Mouse (Mus musculus) cortical plate, adult 2 months (tissue): ENCODE results near the gene Rab25. TPM values are rescaled to one million over a fixed set of nuclear protein-coding genes. Genes with fewer than 3 reads are reported as not detected.

ENCODE experiments used
- H3K27ac ChIP-seq: fragments of 200-500 bp; 2 replicates; pipeline ENCODE4 v1.5.1; 2012; ENCODE audit warnings: low read length, control low read depth, inconsistent platforms; ENCODE audit not compliant: insufficient read depth
- H3K4me1 ChIP-seq: fragments of 200-500 bp; 2 replicates; pipeline ENCODE4 v1.6.1; 2011; ENCODE audit warnings: low read length; ENCODE audit not compliant: control insufficient read depth, insufficient read depth
- H3K4me3 ChIP-seq: fragments of 200-500 bp; 2 replicates; pipeline ENCODE4 v1.5.1; 2011; ENCODE audit warnings: mild to moderate bottlenecking, low read length, control low read depth; ENCODE audit not compliant: insufficient read depth
- CTCF ChIP-seq: fragments of 200-500 bp; IDR thresholded peaks from 2 replicates; pipeline ENCODE4 v1.5.1; 2011; ENCODE audit warnings: mild to moderate bottlenecking, control low read depth, low read length; ENCODE audit not compliant: insufficient read depth; ENCODE audit errors: extremely low read depth
- POLR2A ChIP-seq: fragments of 200-500 bp; IDR thresholded peaks from 2 replicates; pipeline ENCODE4 v1.6.1; 2011; ENCODE audit warnings: mild to moderate bottlenecking, low read length, control low read depth; ENCODE audit not compliant: insufficient read depth; ENCODE audit errors: extremely low read depth
- polyA plus RNA-seq: library from polyadenylated mRNA; depleted of rRNA; stranded (reverse); fragments of >200 nt; gene quantifications from 2 replicates; pipeline ENCODE4 v1.2.3, GENCODE M21; 2012

The Rab25 gene
- polyA plus RNA-seq, 1 experiment = 0.13 TPM

GRCm38 (mm10) chr3:88535527-88535926, 12.6 kb downstream of the Rab25 start:
- Histone ChIP-seq H3K27ac (no peak overlapping the region), H3K4me1 (no peaks in the 10 kb centered on the region; the same call in 1 of the 2 replicates)

DNA sequence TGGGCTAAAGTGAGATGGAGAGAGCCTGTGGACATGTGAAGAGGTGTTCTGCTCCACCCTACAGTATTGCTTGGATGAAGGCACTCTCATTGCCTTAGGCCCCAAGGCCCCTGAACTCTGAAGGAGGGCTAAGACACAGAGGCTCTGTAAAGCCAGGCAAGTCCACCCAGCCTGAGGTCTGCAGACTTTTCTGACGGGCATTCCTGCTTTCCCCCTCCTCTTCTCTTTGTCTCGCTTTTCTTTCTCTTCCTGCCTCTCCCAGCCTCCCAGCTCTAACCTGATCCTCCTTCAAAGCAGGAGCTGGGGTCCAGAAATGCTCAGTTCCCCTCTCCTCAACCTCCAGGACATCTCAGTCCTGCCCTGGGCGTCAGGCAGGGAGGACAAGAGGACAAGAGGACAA, 13.1 kb downstream of the Rab25 start:
- TF ChIP-seq CTCF = no peak
- TF ChIP-seq POLR2A = no peak
- Histone ChIP-seq H3K27ac (no peak overlapping the region), H3K4me3 (no peak overlapping the region), H3K4me1 (no peaks in the 10 kb centered on the region; the same call in 1 of the 2 replicates)

More at GRCm38 (mm10) chr3:88535527-88535926, 12.6 kb downstream of the Rab25 start:
- no peak overlapping the region; the same call in 1 of the 2 replicates for H3K4me3 ChIP-seq
- no peak for TF ChIP-seq POLR2A
- no peak for TF ChIP-seq CTCF

DNA sequence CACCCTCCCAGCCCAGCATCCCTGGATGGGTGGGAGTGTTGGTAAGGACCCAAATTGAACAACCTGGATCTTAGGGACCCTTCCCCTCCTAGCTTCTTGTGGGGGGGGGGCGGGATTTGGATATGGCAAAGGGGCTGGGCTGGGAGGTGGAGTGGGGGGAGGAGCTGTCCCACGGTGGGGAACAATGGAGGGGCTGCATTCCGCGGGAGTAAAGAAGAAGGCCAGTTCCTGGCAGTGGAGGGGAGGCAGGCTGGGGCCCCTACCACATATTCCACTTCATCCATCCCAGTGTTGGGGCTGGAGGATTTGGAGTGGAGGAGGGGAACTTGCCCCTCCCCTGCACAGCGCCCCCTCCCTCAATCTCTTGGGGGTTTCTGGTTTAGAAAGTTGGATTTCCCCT, 14.4 kb downstream of the Rab25 start:
- H3K27ac ChIP-seq = no peak overlapping the region
- H3K4me1 ChIP-seq = peaks cover 2% of the 10 kb centered on the region; the same call in 1 of the 2 replicates
- TF ChIP-seq CTCF (no peak), POLR2A (no peak)
- H3K4me3 ChIP-seq = no peak overlapping the region

DNA sequence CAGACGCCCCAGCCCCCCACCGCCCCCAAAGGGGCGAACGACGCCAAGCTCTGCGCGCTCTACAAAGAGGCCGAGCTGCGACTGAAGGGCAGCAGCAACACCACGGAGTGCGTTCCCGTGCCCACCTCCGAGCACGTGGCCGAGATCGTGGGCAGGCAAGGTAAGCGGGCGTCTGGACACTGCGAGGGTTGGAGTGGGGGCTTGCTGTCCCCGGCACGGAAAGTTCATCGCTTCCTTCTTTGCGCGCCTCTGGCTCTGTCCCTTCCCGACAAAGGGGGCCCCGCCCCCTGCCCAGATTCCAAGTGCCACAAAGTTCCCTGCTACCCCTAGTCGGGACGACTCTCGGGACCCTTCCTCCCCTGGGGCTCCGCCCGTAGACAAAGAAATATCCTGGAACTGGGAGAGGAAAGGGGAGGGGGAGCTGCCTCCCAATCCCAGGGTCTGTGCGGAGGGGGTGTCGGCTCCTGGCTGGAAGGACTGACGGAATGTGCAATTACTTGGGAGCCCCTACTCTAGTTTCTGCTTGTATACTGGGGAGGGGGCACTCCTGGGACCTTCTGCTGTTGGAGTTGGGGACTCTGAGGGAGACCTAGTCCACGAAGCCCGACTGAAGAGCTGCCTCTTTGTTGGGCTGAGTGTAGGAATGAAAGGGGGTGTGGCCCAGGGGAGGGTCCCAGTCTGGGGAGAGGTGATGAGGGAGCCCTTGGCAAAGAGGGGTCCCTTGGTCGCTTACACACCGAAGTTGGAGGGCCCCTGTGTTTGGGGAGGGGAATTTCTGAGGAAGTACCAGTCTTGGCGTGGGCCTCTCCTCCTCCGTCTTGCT, 15.2 kb downstream of the Rab25 start:
- Histone ChIP-seq H3K4me1 (peaks cover 2% of the 10 kb centered on the region; the same call in 1 of the 2 replicates), H3K27ac (no peak overlapping the region), H3K4me3 (peak overlapping the region; percentile 49)
- TF ChIP-seq CTCF = no peak
- no peak for TF ChIP-seq POLR2A

DNA sequence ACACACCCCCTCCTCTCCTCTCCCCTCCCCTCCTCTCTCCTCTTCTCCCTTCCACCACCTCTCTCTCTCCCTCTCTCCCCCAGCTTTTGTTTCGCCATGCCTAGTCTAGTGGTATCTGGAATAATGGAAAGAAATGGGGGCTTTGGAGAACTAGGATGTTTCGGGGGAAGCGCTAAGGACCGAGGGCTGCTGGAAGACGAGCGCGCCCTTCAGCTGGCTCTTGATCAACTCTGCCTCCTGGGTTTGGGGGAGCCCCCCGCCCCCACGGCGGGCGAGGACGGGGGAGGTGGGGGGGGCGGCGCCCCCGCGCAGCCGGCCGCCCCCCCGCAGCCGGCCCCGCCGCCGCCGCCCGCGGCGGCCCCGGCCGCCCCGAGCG, 15.8 kb downstream of the Rab25 start, which contains the start of gene Mex3a:
TSS of gene Mex3a (plus strand) at position 97 of the 376 bp plus-strand sequence.
- H3K27ac ChIP-seq = peak within 1 kb of the TSS; percentile 36; the same call in 1 of the 2 replicates
- H3K4me3 ChIP-seq = peak within 1 kb of the TSS; percentile 49
- H3K4me1 ChIP-seq = peaks cover 2% of the 10 kb centered on the region; the same call in 1 of the 2 replicates
- TF ChIP-seq POLR2A (no peak), CTCF (no peak)

- Histone ChIP-seq H3K27ac (peak overlapping the region; percentile 36; the same call in 1 of the 2 replicates), H3K4me1 (peaks cover 2% of the 10 kb centered on the region; the same call in 1 of the 2 replicates), H3K4me3 (peak overlapping the region; percentile 49)
- no peak for TF ChIP-seq CTCF
- TF ChIP-seq POLR2A = 0 out of 2 replicates have a peak, but pooled peaks have one; percentile 10
Observed at GRCm38 (mm10) chr3:88531348-88532298, 16.5 kb downstream of the Rab25 start.

DNA sequence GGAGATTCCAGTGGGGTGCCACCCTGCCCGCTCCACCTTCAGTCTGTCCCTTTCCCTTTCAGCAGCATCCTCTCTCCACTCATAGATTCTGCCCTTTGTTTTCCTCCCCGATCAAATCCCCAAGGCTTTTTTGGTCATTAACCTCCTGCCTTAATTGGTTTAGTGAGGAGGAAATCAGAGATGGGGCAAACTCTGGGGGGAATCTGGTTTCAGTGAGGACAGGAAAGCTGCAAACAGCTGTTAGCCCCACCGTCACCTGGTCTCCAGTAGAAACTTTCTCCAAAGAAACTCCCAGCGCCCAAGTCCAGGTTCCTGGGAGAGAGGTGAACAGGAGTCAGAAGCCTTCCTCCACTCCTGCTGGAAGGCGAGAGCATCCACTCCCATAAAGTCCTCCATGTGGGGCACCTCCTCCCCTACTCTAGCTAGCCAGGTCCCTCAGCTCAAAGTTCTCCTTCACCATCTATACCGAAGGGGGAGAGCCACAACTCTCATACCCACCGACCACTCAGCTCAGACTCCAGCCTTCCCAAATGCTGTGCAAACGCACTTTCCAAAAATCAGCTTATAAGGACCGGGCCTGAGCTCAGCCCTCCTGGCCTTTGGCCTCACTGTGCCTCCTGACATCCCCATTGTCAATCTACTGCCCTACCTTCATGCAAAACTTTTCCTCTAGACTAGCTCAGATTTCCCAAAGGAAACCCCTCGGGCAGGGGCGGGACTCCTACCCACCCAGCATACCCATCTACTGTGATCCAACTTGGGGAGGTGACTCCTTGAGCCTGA, 17.8 kb downstream of the Rab25 start:
- no peak overlapping the region for H3K27ac ChIP-seq
- peaks cover 2% of the 10 kb centered on the region; the same call in 1 of the 2 replicates for H3K4me1 ChIP-seq
- H3K4me3 ChIP-seq = no peak overlapping the region; the same call in 1 of the 2 replicates
- TF ChIP-seq CTCF = no peak
- TF ChIP-seq POLR2A = no peak

DNA sequence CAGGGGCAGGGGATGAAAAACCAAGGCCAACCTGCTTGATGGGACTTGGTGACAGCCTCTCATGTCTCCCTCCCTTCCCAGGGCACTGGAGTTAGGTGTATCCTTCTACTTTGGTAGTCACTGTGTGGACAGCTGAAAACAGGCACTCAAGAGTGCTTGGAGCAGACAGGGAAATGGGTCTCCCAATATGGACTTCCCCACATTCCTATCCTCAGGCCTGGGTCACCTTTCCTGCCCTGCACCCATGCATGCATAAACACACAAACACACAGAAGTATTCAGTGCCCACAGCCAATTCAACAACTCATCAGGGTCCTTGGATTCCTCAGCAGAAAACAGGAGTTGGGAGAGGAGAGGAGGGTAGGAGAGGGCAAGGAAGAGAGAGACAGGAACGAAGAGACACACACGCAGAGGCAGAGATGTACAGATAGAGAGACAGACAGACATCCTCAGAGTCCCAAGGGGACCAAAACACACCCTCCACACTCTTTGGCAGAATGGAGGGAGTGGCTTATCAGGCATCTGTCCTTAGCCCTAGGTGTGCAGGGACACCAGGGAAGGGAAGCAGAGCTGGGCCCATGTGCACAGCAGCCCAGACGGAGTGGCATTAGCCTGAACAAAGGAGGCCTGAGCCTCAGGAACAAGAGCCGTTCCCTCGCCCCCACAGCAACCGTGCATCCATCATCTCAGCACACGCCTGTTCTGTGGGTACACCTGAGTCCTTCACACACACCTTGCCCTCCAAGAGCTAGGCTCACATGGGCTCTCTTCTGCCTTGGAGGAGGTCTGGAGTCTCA, 18.7 kb downstream of the Rab25 start:
- Histone ChIP-seq H3K27ac (no peak overlapping the region), H3K4me1 (peaks cover 2% of the 10 kb centered on the region; the same call in 1 of the 2 replicates), H3K4me3 (no peak overlapping the region)
- TF ChIP-seq CTCF (no peak), POLR2A (no peak)
